Mouse (Mus musculus): ENCODE data around the gene Clta. TPM values are rescaled to one million over a fixed set of nuclear protein-coding genes. Genes with fewer than 3 reads are reported as not detected.

The Clta gene
- polyA plus RNA-seq, 1 experiment from 2014 or later: 237 TPM

DNA sequence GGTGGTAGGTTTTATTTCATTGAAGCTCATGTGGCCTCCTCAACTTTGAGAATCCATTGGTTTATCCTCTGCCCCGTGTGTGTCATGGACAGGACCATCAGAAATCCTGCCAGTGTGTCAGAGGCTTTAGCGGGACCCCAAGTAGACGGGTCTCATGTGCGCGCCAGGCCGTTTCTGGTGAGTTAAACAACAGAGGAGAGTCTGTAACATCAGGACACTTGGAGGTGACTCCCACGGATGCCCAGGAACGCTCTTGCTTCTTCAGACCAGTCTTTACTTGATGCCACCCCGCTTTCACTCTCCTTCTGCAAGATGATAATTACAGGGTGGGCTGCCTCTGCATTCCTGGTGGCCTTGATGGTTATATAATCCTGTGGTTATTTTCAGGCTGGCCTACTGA is 19.4 kb downstream of the Clta start:
- no peak for TF ChIP-seq CTCF (IDR thresholded peaks at IDR 0.05; ENCODE audit: low read depth)
- H3K9me3 ChIP-seq (ENCODE audit: low read depth, low read length): no peaks in the 10 kb centered on the region
- H3K36me3 ChIP-seq (ENCODE audit: insufficient read depth): peaks cover 94% of the 10 kb centered on the region
- ATAC-seq (ENCODE audit: insufficient read depth) (no peak), DNase-seq (no peak)
- H3K9ac ChIP-seq: no peak overlapping the region
- H3K4me1 ChIP-seq (ENCODE audit: insufficient read depth): no peaks in the 10 kb centered on the region
- no peak overlapping the region for H3K4me3 ChIP-seq (ENCODE audit: low read depth, low read length)
- H3K4me2 ChIP-seq: no peak overlapping the region
- no peak overlapping the region for H3K27ac ChIP-seq (ENCODE audit: low read depth)
- WGBS: 94% methylated on average over 9 of the region's 9 CpGs
- no peaks in the 10 kb centered on the region for H3K27me3 ChIP-seq (ENCODE audit: insufficient read depth, low read length)

DNA sequence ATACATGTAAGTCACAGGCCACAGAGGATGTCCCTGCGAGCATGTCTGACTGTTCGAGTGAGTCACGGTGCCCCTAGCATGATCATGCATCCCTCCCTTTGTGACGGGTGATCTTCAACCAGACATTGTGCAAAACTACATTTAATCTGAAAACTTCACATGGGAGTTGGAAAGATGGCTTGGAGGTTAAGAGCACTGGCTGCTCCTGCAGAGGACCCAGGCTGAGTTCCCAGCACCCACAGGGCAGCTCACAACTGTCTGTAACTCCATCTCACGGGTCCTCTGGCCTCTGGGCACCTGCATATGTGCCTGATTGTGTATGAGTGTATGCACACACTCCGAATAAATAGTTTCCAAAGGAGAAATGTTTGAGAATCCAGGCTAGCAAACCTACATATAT is 20.0 kb downstream of the Clta start:
- 94% methylated on average over 6 of the region's 6 CpGs for WGBS
- Histone ChIP-seq H3K9me3 (ENCODE audit: low read depth, low read length) (no peaks in the 10 kb centered on the region), H3K4me2 (no peak overlapping the region), H3K36me3 (ENCODE audit: insufficient read depth) (peaks cover 95% of the 10 kb centered on the region), H3K4me3 (ENCODE audit: low read depth, low read length) (no peak overlapping the region), H3K27me3 (ENCODE audit: insufficient read depth, low read length) (no peaks in the 10 kb centered on the region), H3K9ac (no peak overlapping the region), H3K27ac (ENCODE audit: low read depth) (no peak overlapping the region), H3K4me1 (ENCODE audit: insufficient read depth) (no peaks in the 10 kb centered on the region)
- no peak for ATAC-seq (ENCODE audit: insufficient read depth)
- no peak for DNase-seq
- no peak for TF ChIP-seq CTCF (IDR thresholded peaks at IDR 0.05; ENCODE audit: low read depth)

DNA sequence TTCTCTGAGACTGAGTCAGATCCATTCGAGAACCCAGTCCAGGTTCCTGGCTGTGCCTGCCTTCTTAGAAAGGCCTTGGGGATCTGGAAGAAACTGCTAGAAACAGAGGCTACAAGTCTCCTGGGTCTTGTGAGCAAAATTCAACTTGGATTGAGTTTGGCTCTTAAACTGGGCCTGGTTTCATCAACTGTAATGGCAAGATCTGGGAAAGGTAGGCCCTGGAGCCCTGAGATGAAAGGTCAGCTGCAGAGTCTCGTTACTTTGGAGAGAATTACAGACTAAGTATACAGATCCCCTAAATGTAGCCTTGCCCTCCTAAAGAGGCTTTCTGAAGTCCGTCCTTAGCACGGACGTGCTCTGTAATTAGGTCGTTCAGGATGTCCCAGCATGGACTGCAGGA is 21.3 kb downstream of the Clta start:
- TF ChIP-seq CTCF (IDR thresholded peaks at IDR 0.05; ENCODE audit: low read depth): no peak
- ATAC-seq (ENCODE audit: insufficient read depth) (no peak), DNase-seq (no peak)
- Histone ChIP-seq H3K9me3 (ENCODE audit: low read depth, low read length) (no peaks in the 10 kb centered on the region), H3K4me1 (ENCODE audit: insufficient read depth) (no peaks in the 10 kb centered on the region), H3K27me3 (ENCODE audit: insufficient read depth, low read length) (no peaks in the 10 kb centered on the region), H3K27ac (ENCODE audit: low read depth) (no peak overlapping the region), H3K4me3 (ENCODE audit: low read depth, low read length) (no peak overlapping the region), H3K9ac (no peak overlapping the region), H3K36me3 (ENCODE audit: insufficient read depth) (peaks cover 95% of the 10 kb centered on the region), H3K4me2 (no peak overlapping the region)
- WGBS: 93% methylated on average over 6 of the region's 6 CpGs

DNA sequence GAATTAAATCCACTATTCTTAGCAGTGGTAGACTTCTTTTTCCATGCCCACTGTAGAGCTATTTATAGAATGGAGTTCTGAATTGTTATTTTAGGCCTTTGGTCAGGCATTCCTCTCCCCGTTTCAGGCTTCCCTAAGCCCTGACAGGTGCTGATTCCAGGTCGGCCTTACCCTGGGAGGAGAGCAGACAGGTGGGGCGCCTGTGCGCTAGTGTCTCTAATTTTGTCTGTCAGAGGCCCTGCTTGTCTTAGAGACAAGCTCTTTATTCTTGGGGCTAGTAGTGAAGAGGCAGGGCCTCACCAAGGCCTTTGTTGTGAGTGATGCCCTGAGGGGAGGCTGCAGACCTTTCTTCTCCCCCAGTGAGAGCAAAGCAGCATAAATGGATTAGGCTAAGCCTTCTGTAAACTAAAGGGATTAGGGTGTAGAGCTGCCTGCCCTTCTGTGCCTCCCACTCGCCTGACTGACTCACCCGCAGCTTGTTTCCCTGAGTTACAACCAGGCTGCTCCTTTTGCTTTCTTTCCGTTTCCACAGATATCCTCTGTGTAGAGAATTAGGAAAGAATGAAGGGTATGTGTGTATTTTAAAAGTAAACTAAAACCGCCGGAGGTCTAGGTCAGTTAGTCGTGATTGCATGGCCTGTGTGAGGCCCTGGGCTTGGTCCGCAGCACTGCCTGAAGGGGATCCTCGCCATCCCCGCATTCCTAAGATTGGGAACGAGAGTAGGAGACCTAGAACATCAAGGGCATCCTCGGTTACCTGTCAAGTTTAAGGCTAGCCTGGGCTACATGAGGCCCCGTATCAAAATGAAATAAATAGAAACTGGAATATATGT is 24.3 kb downstream of the Clta start:
- no peaks in the 10 kb centered on the region for H3K27me3 ChIP-seq (ENCODE audit: insufficient read depth, low read length)
- no peaks in the 10 kb centered on the region for H3K9me3 ChIP-seq (ENCODE audit: low read depth, low read length)
- 46% methylated on average over 16 of the region's 16 CpGs for WGBS
- peak overlapping the region; percentile 46; the same call in 1 of the 2 replicates for H3K27ac ChIP-seq (ENCODE audit: low read depth)
- no peak overlapping the region for H3K4me3 ChIP-seq (ENCODE audit: low read depth, low read length)
- ATAC-seq (ENCODE audit: insufficient read depth) (no peak), DNase-seq (no peak)
- H3K36me3 ChIP-seq (ENCODE audit: insufficient read depth): peaks cover 100% of the 10 kb centered on the region
- TF ChIP-seq CTCF (IDR thresholded peaks at IDR 0.05; ENCODE audit: low read depth): no peak
- H3K4me2 ChIP-seq: no peak overlapping the region
- no peaks in the 10 kb centered on the region for H3K4me1 ChIP-seq (ENCODE audit: insufficient read depth)
- no peak overlapping the region for H3K9ac ChIP-seq

DNA sequence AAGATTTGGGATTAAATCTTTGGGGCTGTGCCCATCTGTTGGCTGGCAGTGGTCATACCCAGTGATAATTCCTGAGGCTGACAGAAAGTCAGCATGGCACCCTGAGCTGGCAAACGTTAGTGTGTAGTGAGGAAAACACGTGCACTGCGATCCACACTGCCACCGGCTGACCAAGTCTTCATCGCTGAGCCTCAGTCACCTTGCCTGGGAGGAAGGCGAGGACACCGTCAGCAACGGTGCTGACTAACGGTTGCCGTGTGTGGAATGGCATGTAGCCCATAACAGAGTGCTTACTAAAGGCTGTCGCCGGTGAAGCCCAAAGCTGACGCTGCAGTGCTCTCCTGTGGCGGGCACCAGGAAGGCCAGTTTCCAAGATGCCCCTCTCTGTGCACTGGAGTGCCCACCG is 25.4 kb downstream of the Clta start:
- H3K9me3 ChIP-seq (ENCODE audit: low read depth, low read length): no peaks in the 10 kb centered on the region
- no peak overlapping the region for H3K27ac ChIP-seq (ENCODE audit: low read depth)
- H3K4me1 ChIP-seq (ENCODE audit: insufficient read depth): no peaks in the 10 kb centered on the region
- no peak overlapping the region for H3K9ac ChIP-seq
- peaks cover 90% of the 10 kb centered on the region for H3K36me3 ChIP-seq (ENCODE audit: insufficient read depth)
- ATAC-seq (ENCODE audit: insufficient read depth) (no peak), DNase-seq (no peak)
- 84% methylated on average over 15 of the region's 15 CpGs for WGBS
- no peak overlapping the region for H3K4me3 ChIP-seq (ENCODE audit: low read depth, low read length)
- H3K4me2 ChIP-seq: no peak overlapping the region
- TF ChIP-seq CTCF (IDR thresholded peaks at IDR 0.05; ENCODE audit: low read depth): no peak
- H3K27me3 ChIP-seq (ENCODE audit: insufficient read depth, low read length): no peaks in the 10 kb centered on the region

DNA sequence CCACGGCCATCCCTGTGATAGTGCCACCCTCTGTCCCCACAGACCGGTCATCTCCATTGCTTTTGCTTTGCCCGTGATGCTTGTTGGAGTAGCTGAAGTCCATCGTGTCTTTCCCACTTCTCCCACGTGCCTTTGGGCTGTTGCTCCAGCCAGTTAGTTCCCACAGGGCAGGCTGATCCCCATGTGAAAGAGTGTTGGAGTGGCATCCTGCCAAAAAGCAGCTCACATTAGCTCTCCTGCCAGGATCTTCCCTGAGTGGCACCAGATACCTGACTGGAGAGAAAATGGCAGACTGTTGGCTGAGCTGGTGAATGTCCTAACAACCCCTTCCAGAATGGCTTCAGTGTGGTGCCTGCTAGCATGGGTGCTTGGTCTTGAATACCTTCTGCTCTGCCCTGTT is 27.3 kb downstream of the Clta start:
- TF ChIP-seq CTCF (IDR thresholded peaks at IDR 0.05; ENCODE audit: low read depth): no peak

DNA sequence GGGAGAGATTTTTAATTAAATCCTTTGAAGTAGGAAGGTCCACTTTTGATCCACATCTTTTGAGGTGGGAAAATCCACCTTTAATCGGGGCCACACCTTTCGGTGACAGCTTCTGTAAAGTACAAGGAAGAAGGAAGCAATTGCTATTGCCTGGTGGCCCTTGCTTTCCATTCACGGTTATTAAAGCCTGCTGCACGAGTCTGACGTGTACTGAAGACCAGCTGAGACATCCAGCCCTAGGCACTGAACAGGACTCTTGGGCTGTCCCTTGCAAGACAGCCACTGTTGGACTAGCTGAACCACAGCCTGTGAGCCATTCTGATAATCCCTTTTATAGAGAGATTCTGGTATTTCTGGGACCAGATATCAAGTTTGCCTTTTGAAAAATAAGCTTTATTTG is 32.2 kb downstream of the Clta start:
- Histone ChIP-seq H3K4me1 (ENCODE audit: insufficient read depth) (no peaks in the 10 kb centered on the region), H3K27ac (ENCODE audit: low read depth) (no peak overlapping the region), H3K9ac (no peak overlapping the region), H3K27me3 (ENCODE audit: insufficient read depth, low read length) (no peaks in the 10 kb centered on the region), H3K4me2 (no peak overlapping the region), H3K36me3 (ENCODE audit: insufficient read depth) (peaks cover 68% of the 10 kb centered on the region), H3K4me3 (ENCODE audit: low read depth, low read length) (no peak overlapping the region), H3K9me3 (ENCODE audit: low read depth, low read length) (no peaks in the 10 kb centered on the region)
- ATAC-seq (ENCODE audit: insufficient read depth) (no peak), DNase-seq (no peak)
- TF ChIP-seq CTCF (IDR thresholded peaks at IDR 0.05; ENCODE audit: low read depth): no peak
- 78% methylated on average over 5 of the region's 5 CpGs for WGBS

More for the DNA sequence above, 27.3 kb downstream of the Clta start:
- Histone ChIP-seq H3K36me3 (ENCODE audit: insufficient read depth) (peaks cover 77% of the 10 kb centered on the region), H3K4me3 (ENCODE audit: low read depth, low read length) (no peak overlapping the region), H3K9me3 (ENCODE audit: low read depth, low read length) (no peaks in the 10 kb centered on the region), H3K4me2 (no peak overlapping the region), H3K27ac (ENCODE audit: low read depth) (no peak overlapping the region), H3K27me3 (ENCODE audit: insufficient read depth, low read length) (no peaks in the 10 kb centered on the region), H3K9ac (no peak overlapping the region), H3K4me1 (ENCODE audit: insufficient read depth) (no peaks in the 10 kb centered on the region)
- ATAC-seq (ENCODE audit: insufficient read depth) (no peak), DNase-seq (no peak)
- WGBS: 88% methylated on average over 5 of the region's 5 CpGs

Measured in lung, embryonic 14.5 days (tissue).